ENCODE assay signal across 25 mouse cellular contexts in the genomic region with DNA sequence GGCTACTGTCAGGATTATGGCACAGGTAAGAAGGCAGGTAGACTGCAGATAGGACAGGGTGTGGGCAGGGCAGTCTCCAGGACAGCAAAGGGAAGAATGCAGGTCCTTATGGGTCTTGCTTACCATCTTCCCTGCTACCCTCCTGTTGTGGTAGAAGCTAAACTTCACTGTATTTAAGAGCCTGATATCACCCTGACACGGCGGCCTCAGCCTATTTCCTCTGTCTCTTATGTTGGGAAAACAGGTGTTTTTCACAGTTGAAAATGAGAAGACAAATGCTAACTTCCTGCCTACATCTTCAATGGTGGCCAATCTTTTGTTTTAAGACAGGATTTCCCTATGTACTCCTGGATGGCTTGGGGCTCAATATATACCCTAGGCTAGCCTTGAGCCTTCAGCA.
A peak's percentile ranks its signal among the peaks of the same experiment; 100 is the strongest.
DNase-seq lines count a peak whose midpoint lies in the region; ATAC-seq lines count a peak whose summit lies in the region.
"Had no signal": no experiment of that assay in that cellular context is flagged by ENCODE, and none has a peak within 500 bp of the region (broad histone marks: within the 10 kb centered on the region; RNA-seq: fewer than 3 reads in every experiment).

No protein-coding gene starts in this region.

- H3K4me1 ChIP-seq in hindbrain, embryonic 11.5 days (replicated peaks; ENCODE audit: control insufficient read depth, insufficient read depth, low read length): no peaks in the 10 kb centered on the region
- no peaks in the 10 kb centered on the region for H3K4me1 ChIP-seq in hindbrain, embryonic 13.5 days (replicated peaks)
- H3K4me1 ChIP-seq: liver, embryonic 15.5 days; lung, embryonic 15.5 days; neural tube, embryonic 15.5 days had no signal

- DNase-seq in hindbrain, embryonic 11.5 days (ENCODE audit: low spot score): peak; percentile 30
- DNase-seq in MN1 (ENCODE audit: low spot score): peak; percentile 7
- peak; percentile 8 for DNase-seq in naive thymus-derived CD4-positive, alpha-beta T cell, adult 2 months (ENCODE audit: low read depth)
- peak; percentile 45 for DNase-seq in thymus, postnatal 25 days
- DNase-seq in adrenal gland, postnatal 25 days: no peak
- no peak for DNase-seq in heart, adult 9 months (ENCODE audit: low spot score in 2 of 2)
- DNase-seq: adrenal gland, postnatal 10 days; cerebellum, adult 9-11 months; gastrocnemius, postnatal 36 days; kidney, adult 18-20 months; kidney, postnatal 10 days; liver; lung, postnatal 36 days; right cerebral cortex, postnatal 14 days had no signal

- 88% methylated on average over 2 of the region's 2 CpGs for WGBS in hindbrain, embryonic 11.5 days
- WGBS in hindbrain, embryonic 13.5 days: 88% methylated on average over 2 of the region's 2 CpGs

- no peaks in the 10 kb centered on the region for H3K27me3 ChIP-seq in hindbrain, embryonic 11.5 days (ENCODE audit: control insufficient read depth, insufficient read depth, low read length)
- no peaks in the 10 kb centered on the region for H3K27me3 ChIP-seq in hindbrain, embryonic 13.5 days
- H3K27me3 ChIP-seq: liver, embryonic 15.5 days; lung, embryonic 15.5 days; neural tube, embryonic 15.5 days had no signal

- no peaks in the 10 kb centered on the region for H3K9me3 ChIP-seq in hindbrain, embryonic 11.5 days (ENCODE audit: control insufficient read depth, low read length)
- H3K9me3 ChIP-seq in hindbrain, embryonic 13.5 days: no peaks in the 10 kb centered on the region
- H3K9me3 ChIP-seq: forebrain, embryonic 10.5 days; heart, embryonic 10.5 days; limb, embryonic 10.5 days; liver, embryonic 15.5 days; lung, embryonic 15.5 days; megakaryocyte, embryonic 14.5 days; neural tube, embryonic 15.5 days had no signal

- H3K4me2 ChIP-seq in hindbrain, embryonic 11.5 days (replicated peaks; ENCODE audit: low read depth, low read length): no peak overlapping the region
- no peak overlapping the region for H3K4me2 ChIP-seq in hindbrain, embryonic 13.5 days
- H3K4me2 ChIP-seq: liver, embryonic 15.5 days; lung, embryonic 15.5 days; neural tube, embryonic 15.5 days had no signal

- no peak overlapping the region for H3K27ac ChIP-seq in hindbrain, embryonic 11.5 days (ENCODE audit: low read depth, low read length)
- no peak overlapping the region for H3K27ac ChIP-seq in hindbrain, embryonic 13.5 days
- H3K27ac ChIP-seq: forebrain, embryonic 10.5 days; heart, embryonic 10.5 days; hindbrain, postnatal 0 days; limb, embryonic 10.5 days; liver, embryonic 15.5 days; lung, embryonic 15.5 days; neural tube, embryonic 15.5 days had no signal

- H3K4me3 ChIP-seq in hindbrain, embryonic 11.5 days (ENCODE audit: low read depth, low read length): no peak overlapping the region
- H3K4me3 ChIP-seq in hindbrain, embryonic 13.5 days: no peak overlapping the region
- H3K4me3 ChIP-seq: forebrain, embryonic 10.5 days; heart, embryonic 10.5 days; limb, embryonic 10.5 days; liver, embryonic 15.5 days; lung, embryonic 15.5 days; megakaryocyte, embryonic 14.5 days; myocyte; neural tube, embryonic 15.5 days had no signal

- no peak overlapping the region for H3K9ac ChIP-seq in hindbrain, embryonic 11.5 days (ENCODE audit: low read depth, low read length)
- no peak overlapping the region for H3K9ac ChIP-seq in hindbrain, embryonic 13.5 days
- H3K9ac ChIP-seq: liver, embryonic 15.5 days; lung, embryonic 15.5 days; neural tube, embryonic 15.5 days had no signal

- ATAC-seq in hindbrain, embryonic 11.5 days (ENCODE audit: low FRiP score): no peak
- ATAC-seq in hindbrain, embryonic 13.5 days (ENCODE audit: low FRiP score): no peak
- ATAC-seq: hindbrain, postnatal 0 days; midbrain, embryonic 16.5 days had no signal

- H3K36me3 ChIP-seq in hindbrain, embryonic 11.5 days (ENCODE audit: control insufficient read depth, insufficient read depth, low read length): peaks cover 6% of the 10 kb centered on the region; the same call in 1 of the 2 replicates
- peaks cover 76% of the 10 kb centered on the region for H3K36me3 ChIP-seq in hindbrain, embryonic 13.5 days
- H3K36me3 ChIP-seq: heart, embryonic 10.5 days; limb, embryonic 10.5 days; liver, embryonic 15.5 days; lung, embryonic 15.5 days had no signal

Comparison
In these comparisons a context has a peak if more than half of its experiments do, and no peak if none do; other contexts are left out.
1. DNase-seq: peak in hindbrain, embryonic 11.5 days (single experiment), MN1 (single experiment), naive thymus-derived CD4-positive, alpha-beta T cell, adult 2 months (single experiment) and thymus, postnatal 25 days (single experiment); none in adrenal gland, postnatal 25 days (single experiment) and heart, adult 9 months (0 of 2).